Mouse (Mus musculus) small intestine, adult 2 months (tissue): ENCODE measurements around the gene Glp2r. TPM values are rescaled to one million over a fixed set of nuclear protein-coding genes. Genes with fewer than 3 reads are reported as not detected.

ENCODE experiments used
- H3K27ac ChIP-seq: fragments of 200-500 bp; 2 replicates; pipeline ENCODE4 v1.5.1; 2012; ENCODE audit warnings: low read depth, low read length, control low read depth, inconsistent platforms; ENCODE audit not compliant: insufficient read depth
- H3K27me3 ChIP-seq: fragments of 200-500 bp; 2 replicates; pipeline ENCODE4 v1.6.1; 2012; ENCODE audit warnings: mild to moderate bottlenecking, moderate library complexity, low read length, inconsistent platforms; ENCODE audit not compliant: control insufficient read depth, insufficient read depth
- H3K36me3 ChIP-seq: fragments of 200-500 bp; 2 replicates; pipeline ENCODE4 v1.6.1; 2012; ENCODE audit warnings: mild to moderate bottlenecking, low read length, control low read depth, inconsistent platforms; ENCODE audit not compliant: control insufficient read depth, insufficient read depth
- H3K4me1 ChIP-seq: fragments of 200-500 bp; 2 replicates; pipeline ENCODE4 v1.6.1; 2012; ENCODE audit warnings: low read length, inconsistent platforms, mixed read lengths; ENCODE audit not compliant: control insufficient read depth, insufficient read depth, insufficient read length
- H3K4me3 ChIP-seq: fragments of 200-500 bp; 2 replicates; pipeline ENCODE4 v1.5.1; 2012; ENCODE audit warnings: low read depth, mild to moderate bottlenecking, control low read depth, inconsistent platforms, low read length, moderate library complexity
- CTCF ChIP-seq: fragments of 200-500 bp; IDR thresholded peaks from 2 replicates; pipeline ENCODE4 v1.5.1; 2012; ENCODE audit warnings: low read depth, mild to moderate bottlenecking, control low read depth, inconsistent platforms, low read length, moderate library complexity, mixed read lengths; ENCODE audit not compliant: insufficient replicate concordance, insufficient read length; ENCODE audit errors: extremely low read depth
- POLR2A ChIP-seq: fragments of 200-500 bp; IDR thresholded peaks from 2 replicates; pipeline ENCODE4 v1.6.1; 2012; ENCODE audit warnings: low read depth, mild to moderate bottlenecking, control low read depth, inconsistent platforms, low read length, moderate library complexity
- WGBS: fragments of 180-500 bp; shearing (Covaris S2); methylation state at CpG from one replicate; pipeline ENCODE4 v1.1.7; 2018; 5-methylcytosine and 5-hydroxymethylcytosine counted together
- polyA plus RNA-seq: library from polyadenylated mRNA; depleted of rRNA; stranded (reverse); fragments of >200 nt; gene quantifications from 2 replicates; pipeline ENCODE4 v1.2.3, GENCODE M21; 2012; rRNA removed

Gene Glp2r
- polyA plus RNA-seq = 0.58 and 2.1 TPM in 2 replicates

DNA sequence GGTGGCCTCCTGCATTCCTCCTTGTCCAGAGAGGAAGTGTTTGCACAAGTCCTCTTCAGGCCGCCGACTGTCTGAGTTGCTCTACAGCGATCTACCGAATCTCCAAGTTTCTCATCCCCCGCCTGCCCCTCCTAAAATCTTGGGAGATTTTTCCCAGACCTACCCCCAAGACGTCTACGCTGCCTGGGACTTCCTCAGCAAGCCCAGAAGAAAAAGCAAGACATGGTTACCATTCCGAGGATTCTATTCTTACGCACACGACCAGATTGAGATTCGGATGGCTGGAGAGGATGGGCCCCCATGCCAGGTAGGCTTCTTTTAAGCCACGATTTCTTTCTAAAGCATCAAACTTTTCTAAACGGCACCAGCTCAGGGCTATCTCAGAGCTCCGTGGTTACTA is at the start of gene Glp2r:
TSS of gene Glp2r (minus strand) at position 101 of the 400 bp plus-strand sequence.
- Histone ChIP-seq H3K4me3 (peak within 1 kb of the TSS; percentile 49), H3K27ac (peak within 1 kb of the TSS; percentile 41; the same call in 1 of the 2 replicates), H3K4me1 (no peaks in the 10 kb centered on the region), H3K27me3 (no peaks in the 10 kb centered on the region), H3K36me3 (no peaks in the 10 kb centered on the region)
- WGBS = 64% methylated on average over 14 of the region's 14 CpGs
- TF ChIP-seq POLR2A (no peak), CTCF (no peak)

DNA sequence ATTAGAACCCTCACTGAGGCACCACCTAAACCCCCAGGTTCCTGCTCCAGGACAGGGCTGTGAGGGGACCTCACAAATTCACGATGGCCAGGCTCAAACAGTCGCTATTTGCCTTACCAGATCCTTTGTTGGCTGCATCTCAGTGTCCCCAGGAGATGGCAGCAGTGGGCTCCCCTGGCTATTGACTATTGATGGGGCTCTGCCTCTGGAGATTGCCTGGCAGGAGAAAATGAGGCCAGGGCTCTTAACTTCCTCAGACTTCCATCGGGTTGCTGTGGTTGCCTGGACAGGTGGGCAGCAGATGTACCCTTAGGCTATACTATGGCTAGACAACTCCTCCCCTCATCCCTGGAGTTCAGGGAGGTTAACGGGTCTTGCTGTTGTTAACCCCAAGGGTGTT is 49.3 kb upstream of the Glp2r start:
- Histone ChIP-seq H3K4me3 (no peak overlapping the region), H3K4me1 (peaks cover 2% of the 10 kb centered on the region; the same call in 1 of the 2 replicates), H3K36me3 (no peaks in the 10 kb centered on the region), H3K27ac (no peak overlapping the region), H3K27me3 (no peaks in the 10 kb centered on the region)
- 34% methylated on average over 4 of the region's 4 CpGs for WGBS
- peak; percentile 64; the same call in 1 of the 2 replicates for TF ChIP-seq CTCF
- TF ChIP-seq POLR2A = no peak

DNA sequence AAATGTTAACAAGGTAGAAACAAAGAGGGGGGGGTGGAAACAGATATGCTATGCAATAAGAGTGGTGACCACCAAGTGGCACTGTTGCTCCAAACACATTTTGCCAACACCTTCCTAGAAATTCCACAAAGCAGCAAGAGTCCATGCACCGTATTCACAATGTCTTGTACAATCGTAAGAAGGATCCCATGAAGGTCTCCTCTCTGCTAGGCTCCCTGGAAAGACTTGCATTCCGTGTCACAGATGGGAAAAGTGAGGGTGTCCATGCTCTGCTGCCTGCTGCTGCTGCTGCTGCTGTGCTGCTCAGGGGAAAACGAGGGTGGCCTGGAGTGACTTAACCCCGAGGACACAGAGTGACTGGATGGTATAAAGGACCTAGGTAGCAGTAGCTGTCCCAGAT is 48.7 kb upstream of the Glp2r start:
- H3K27me3 ChIP-seq = no peaks in the 10 kb centered on the region
- H3K4me3 ChIP-seq = no peak overlapping the region
- 7% methylated on average over 5 of the region's 5 CpGs for WGBS
- no peak for TF ChIP-seq POLR2A
- no peak for TF ChIP-seq CTCF
- peaks cover 2% of the 10 kb centered on the region; the same call in 1 of the 2 replicates for H3K4me1 ChIP-seq
- no peaks in the 10 kb centered on the region for H3K36me3 ChIP-seq
- H3K27ac ChIP-seq = no peak overlapping the region

DNA sequence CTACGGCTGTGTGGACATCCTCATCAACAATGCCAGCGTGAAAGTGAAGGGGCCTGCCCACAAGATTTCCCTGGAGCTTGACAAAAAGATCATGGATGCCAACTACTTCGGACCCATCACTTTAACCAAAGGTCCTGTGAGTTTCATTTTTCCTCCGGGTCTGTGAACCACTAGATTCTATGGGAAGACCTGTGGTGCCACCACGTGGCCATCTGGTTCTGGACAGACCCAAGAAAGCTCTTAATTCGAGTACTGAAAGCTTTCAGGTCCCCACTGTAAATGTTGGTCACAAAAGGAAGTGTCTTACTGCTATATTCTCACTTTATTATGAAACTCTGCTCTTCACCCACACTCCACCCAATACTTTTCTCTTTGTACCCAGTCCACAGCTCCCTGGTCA is 40.6 kb upstream of the Glp2r start:
- TF ChIP-seq POLR2A (no peak), CTCF (no peak)
- no peak overlapping the region for H3K27ac ChIP-seq
- no peaks in the 10 kb centered on the region for H3K4me1 ChIP-seq
- H3K4me3 ChIP-seq = no peak overlapping the region
- WGBS = 68% methylated on average over 6 of the region's 6 CpGs
- H3K27me3 ChIP-seq = no peaks in the 10 kb centered on the region
- no peaks in the 10 kb centered on the region for H3K36me3 ChIP-seq

GRCm38 (mm10) chr11:67808051-67808450 is 37.1 kb upstream of the Glp2r start:
- Histone ChIP-seq H3K36me3 (no peaks in the 10 kb centered on the region), H3K4me1 (no peaks in the 10 kb centered on the region), H3K4me3 (no peak overlapping the region), H3K27ac (no peak overlapping the region), H3K27me3 (no peaks in the 10 kb centered on the region)
- WGBS = 61% methylated on average over 5 of the region's 5 CpGs
- TF ChIP-seq POLR2A = no peak
- TF ChIP-seq CTCF = no peak

GRCm38 (mm10) chr11:67806832-67807597 is 36.1 kb upstream of the Glp2r start:
- WGBS = 71% methylated on average over 11 of the region's 11 CpGs
- TF ChIP-seq CTCF (no peak), POLR2A (no peak)
- H3K4me3 ChIP-seq = no peak overlapping the region
- H3K27ac ChIP-seq = no peak overlapping the region
- H3K27me3 ChIP-seq = no peaks in the 10 kb centered on the region
- H3K36me3 ChIP-seq = no peaks in the 10 kb centered on the region
- H3K4me1 ChIP-seq = no peaks in the 10 kb centered on the region

GRCm38 (mm10) chr11:67805538-67805937 is 34.6 kb upstream of the Glp2r start:
- H3K27ac ChIP-seq = no peak overlapping the region
- 97% methylated on average over 1 of the region's 1 CpGs for WGBS
- no peak overlapping the region for H3K4me3 ChIP-seq
- H3K4me1 ChIP-seq = no peaks in the 10 kb centered on the region
- TF ChIP-seq CTCF (peak; percentile 36; the same call in 1 of the 2 replicates), POLR2A (no peak)
- H3K27me3 ChIP-seq = no peaks in the 10 kb centered on the region
- no peaks in the 10 kb centered on the region for H3K36me3 ChIP-seq
